Mouse (Mus musculus) B cell, adult (primary cell): ENCODE measurements around the gene Olfr381. TPM values are rescaled to one million over a fixed set of nuclear protein-coding genes. Genes with fewer than 3 reads are reported as not detected.

Experiments used
- total RNA-seq: library from RNA; stranded (reverse); gene quantifications from 4 replicates; pipeline ENCODE4 v1.2.4, GENCODE M21; 2023; ENCODE audit not compliant: inconsistent age

Olfr381 gene
- not detected in 4 replicates for total RNA-seq

GRCm38 (mm10) chr11:73491503-73491902, at the start of gene Olfr381:
TSS of gene Olfr381 (minus strand) at chr11:73491603.

GRCm38 (mm10) chr11:73517097-73517496, 25.7 kb upstream of the Olfr381 start, which contains the start of gene Olfr382:
TSS of gene Olfr382 (minus strand) at chr11:73517197.

GRCm38 (mm10) chr11:73457408-73457807, 34.0 kb downstream of the Olfr381 start, which contains the start of gene Olfr380:
TSS of gene Olfr380 (minus strand) at chr11:73457508.

Other genes with a start within 250 kb of the Olfr381 start
- not detected in 4 replicates for gene Trpv3, start 224.2 kb downstream of the Olfr381 start, total RNA-seq
- 0.42 TPM in 1 of 4 replicates, not detected in the others for gene Aspa, start 162.0 kb downstream of the Olfr381 start, total RNA-seq
- not detected in 4 replicates for gene Gm49340, start 161.9 kb downstream of the Olfr381 start, total RNA-seq
- not detected in 4 replicates for gene Spata22, start 161.9 kb downstream of the Olfr381 start, total RNA-seq
- gene Olfr20, start 140.8 kb downstream of the Olfr381 start, total RNA-seq = not detected in 4 replicates
- gene Olfr376, start 120.4 kb downstream of the Olfr381 start, total RNA-seq = not detected in 4 replicates
- gene Olfr1, start 92.0 kb downstream of the Olfr381 start, total RNA-seq = not detected in 4 replicates
- gene Olfr378, start 63.1 kb downstream of the Olfr381 start, total RNA-seq = not detected in 4 replicates
- gene Olfr380, start 34.1 kb downstream of the Olfr381 start, total RNA-seq = not detected in 4 replicates
- not detected in 4 replicates for gene Olfr382, start 25.6 kb upstream of the Olfr381 start, total RNA-seq
- not detected in 4 replicates for gene Olfr385, start 101.4 kb upstream of the Olfr381 start, total RNA-seq
- not detected in 4 replicates for gene Olfr384, start 107.0 kb upstream of the Olfr381 start, total RNA-seq
- gene Zfp735, start 197.2 kb upstream of the Olfr381 start, total RNA-seq = not detected in 4 replicates